Mouse (Mus musculus) B cell, adult 2 months (primary cell): ENCODE data around the gene Pola2.

Source experiments
- DNase-seq, 2 experiments: peaks; one replicate each; pipeline ENCODE4 v3.0.0; 2022

Gene Pola2

GRCm38 (mm10) chr19:5963883-5964562 is at the start of gene Pola2:
Gene Pola2 (minus strand): TSS chr19:5964202.
- peak; percentile 92 to 94 for DNase-seq

DNA sequence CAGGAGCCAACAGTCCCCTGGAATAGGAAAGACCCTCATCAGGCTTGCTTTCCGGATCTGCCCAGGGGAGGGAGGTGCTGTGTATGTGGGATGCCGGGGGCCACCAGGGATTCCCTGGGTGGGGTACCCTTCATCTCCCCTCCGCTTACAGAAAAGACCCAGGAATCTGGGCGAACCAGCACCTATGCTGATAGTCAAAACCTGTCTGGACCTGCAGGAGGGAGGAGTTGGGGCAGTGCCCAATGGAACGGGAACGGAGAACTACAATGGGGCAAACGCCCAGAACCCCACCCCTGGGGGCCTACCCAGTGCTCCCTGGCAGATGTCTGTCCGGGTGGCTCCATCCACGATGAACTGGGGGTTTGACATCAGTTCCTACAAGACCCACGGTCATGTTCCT is 49.7 kb upstream of the Pola2 start:
- DNase-seq = no peak

GRCm38 (mm10) chr19:6009137-6009536 is 45.1 kb upstream of the Pola2 start:
- no peak for DNase-seq

- DNase-seq = no peak
Measured at GRCm38 (mm10) chr19:6007013-6007412, 43.0 kb upstream of the Pola2 start.

DNA sequence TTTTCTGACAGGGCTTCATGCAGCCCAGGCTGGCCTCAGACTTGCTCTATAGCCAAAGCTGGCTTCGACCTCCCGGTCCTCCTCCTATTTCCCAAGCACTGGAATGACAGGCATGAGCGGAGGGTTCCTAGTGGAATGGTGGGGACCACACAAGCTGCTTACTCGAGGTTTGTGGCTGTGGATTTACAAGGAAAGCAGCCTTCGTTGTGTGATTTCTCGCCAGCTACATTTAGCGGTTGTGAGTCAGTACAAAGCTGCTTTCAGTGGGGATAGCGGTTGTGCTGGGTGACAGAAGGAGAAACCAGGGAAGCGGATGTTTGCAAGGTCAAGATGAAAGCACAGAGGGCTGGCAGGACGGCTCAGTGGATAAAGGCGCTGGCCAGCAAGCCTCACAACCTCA is 41.5 kb upstream of the Pola2 start:
- no peak for DNase-seq

DNA sequence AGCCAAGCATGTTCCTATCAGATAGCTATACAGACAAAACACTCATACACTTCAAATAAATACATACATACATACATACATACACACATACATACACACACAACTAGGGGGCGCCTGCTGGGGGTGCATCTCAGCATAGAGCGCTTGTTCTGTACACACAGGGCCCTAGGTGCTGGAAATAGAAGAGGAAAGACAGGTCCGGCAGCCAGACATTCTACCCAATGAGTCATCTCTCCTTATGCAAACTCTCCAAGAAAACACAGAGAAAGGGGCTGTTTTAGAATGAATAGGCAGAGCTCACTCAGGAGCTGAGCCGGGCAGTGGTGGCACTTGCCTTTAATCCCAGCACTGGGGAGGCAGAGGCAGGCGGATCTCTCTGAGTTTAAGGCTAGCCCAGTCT is 36.0 kb upstream of the Pola2 start:
- no peak for DNase-seq

GRCm38 (mm10) chr19:5998180-5998579 is 34.2 kb upstream of the Pola2 start:
- DNase-seq = no peak

DNA sequence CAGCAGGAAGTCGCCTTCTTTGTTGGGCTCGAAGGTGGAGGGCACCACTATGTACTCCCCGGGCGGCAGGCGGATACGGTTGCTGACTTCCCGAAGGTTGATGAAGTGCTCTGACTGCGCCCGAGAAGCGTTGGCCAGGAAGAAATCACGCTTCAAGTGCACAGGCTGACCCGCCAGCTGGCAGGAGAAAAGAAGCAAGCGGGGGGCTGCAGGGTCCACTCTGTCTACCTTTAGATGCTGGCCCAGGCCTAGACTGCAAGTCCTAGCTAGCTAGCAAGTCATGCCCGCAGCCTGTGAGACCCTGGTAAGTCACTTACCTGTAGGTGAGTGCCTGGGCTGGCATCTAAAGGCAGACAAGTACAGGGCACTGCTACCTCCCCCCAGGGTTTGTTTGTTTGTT is 30.7 kb upstream of the Pola2 start:
- DNase-seq = no peak

DNA sequence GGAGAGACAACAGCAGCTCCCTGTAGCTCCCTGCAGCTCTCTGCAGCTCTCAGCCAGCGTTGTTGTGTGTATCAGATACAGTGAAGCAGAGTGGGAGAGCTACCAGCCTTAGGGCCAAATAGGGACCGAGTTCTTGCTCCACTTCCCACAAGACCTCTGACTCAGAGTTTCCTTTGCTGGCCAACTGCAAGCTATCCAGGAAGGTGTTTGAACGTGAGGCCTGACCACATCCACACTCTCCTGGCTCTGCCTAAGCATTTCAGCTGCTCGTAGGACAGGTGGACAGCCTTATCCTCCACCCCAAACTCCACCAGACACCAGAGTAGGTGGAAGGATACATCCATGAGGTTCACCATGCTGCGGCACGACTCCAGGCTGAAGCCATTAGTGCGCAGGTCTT is 28.0 kb upstream of the Pola2 start:
- no peak for DNase-seq

DNA sequence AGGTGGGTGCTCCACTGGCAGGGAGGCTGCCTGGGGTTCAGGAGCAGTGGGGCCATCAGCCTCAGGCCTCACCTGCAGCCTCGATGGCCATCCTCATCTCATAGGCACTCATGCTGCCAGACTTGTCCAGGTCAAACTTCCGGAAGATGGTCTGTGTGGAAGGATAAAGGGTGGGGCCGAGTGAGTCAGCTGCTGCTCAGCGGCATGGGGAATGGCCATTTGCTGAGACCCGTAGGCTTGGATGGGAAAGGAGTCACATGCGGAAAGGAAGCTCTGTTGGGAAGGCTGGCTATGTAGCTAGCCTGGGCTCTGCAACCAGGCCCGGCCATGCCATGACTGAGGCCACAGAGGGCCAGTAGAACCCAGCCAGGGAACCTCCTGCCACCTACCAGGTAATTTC is 27.5 kb upstream of the Pola2 start:
- no peak for DNase-seq

DNA sequence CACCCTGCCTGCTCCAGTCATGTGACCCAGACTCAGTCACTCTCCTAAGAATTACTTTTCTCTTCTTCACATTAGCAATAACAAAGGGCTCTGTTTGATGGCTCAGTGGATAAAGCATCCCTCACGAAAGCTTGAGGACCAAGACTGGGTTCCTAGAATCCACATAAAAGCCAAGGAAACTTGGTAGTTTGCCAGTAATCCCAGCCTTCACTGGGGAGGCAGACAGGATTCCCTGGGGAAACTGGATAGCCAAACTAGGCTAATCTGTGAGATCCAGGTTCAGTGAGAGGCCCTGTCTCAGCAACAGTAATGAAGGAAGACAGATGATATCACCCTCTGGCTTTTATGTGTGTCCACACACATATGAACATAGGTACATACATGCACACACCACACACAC is 26.9 kb upstream of the Pola2 start:
- no peak for DNase-seq

DNA sequence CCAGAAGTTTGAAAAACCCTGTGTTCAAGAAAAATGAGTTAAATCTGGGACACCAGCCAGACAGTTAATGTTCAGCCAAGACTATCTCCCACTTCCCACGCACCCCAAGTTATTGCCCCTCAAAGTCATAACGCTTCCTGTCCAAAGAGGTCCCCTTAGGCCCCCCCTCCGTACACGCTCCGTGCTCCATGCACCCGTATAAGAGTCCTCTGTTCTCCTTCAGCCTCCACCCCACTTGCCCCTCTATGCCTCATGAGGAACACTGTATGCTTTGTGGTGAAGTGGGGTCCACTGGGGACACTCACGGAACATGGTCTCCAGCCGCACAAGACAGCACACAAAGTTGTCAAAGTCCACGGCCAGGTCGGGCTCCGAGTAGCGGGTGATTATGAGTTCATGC is 26.0 kb upstream of the Pola2 start:
- no peak for DNase-seq

DNA sequence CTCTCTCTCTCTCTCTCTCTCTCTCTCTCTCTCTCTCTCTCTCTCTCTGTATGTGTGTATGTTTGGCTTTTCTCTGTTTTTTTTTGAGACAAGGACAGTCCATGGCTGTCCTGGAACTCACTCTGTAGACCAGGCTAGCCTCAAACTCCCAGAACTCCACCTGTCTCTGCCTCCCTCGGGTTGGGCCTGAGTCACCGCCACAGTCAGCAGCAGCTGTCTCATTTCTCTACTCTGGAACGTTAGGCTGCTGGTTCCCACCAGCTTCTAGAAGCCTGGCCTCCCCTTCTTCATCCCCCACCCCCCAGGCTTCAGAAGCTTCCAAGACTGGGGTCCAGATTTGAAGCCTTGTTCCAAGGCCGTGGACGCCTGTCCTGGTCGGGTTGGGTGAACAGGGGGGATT is 25.6 kb upstream of the Pola2 start:
- DNase-seq = no peak

- peak; percentile 73 to 76 for DNase-seq
Measured at GRCm38 (mm10) chr19:5988815-5989452, 24.9 kb upstream of the Pola2 start.

- peak; percentile 31 to 34 for DNase-seq
Measured at GRCm38 (mm10) chr19:5988027-5988814, 24.2 kb upstream of the Pola2 start.

DNA sequence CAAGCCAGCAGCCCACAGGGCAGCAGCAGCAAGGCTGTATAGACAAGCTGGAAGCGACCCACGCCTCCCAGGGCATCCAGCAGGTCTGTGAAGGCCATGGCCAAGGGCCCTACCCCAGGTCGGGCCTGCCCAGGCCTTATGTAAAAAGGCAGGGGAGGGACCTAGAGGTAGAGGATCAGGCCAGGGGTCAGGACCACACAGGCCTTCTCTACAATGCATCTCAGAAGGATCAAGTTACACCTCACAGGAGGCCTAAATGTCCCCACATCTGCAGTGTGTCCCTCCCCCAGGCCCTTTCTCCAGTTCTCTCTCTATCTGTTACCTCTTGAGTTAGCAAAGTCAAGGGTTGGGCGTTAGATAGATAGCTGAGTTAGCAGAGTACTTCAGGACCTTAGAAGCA is 22.0 kb upstream of the Pola2 start, which contains the start of gene Slc22a20:
Gene Slc22a20, minus strand, starts transcription at position 101 of the 400 bp plus-strand sequence.
- DNase-seq = no peak

DNA sequence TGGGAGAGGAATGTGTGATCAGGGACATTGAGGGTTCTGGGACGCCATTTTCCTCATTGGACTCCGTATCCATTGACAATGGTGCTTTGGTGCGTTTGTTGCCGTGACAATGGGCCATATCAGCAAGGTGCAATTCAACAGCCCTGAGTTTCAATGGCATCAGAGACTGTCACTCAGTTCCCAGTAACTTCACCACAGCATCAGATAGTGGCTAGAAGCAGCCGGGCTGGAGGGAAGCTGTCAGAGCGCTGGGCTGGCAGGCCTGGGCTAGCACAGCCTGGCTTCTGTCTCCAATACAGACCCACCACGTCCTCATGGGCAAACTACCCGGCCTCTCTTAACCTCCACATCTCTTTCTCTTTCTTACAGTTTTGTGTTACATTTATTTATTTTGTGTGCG is 16.5 kb upstream of the Pola2 start:
- no peak for DNase-seq

- no peak for DNase-seq
Measured at GRCm38 (mm10) chr19:5977717-5978116, 13.7 kb upstream of the Pola2 start.

- no peak for DNase-seq
Measured at GRCm38 (mm10) chr19:5975676-5976075, 11.7 kb upstream of the Pola2 start.

DNA sequence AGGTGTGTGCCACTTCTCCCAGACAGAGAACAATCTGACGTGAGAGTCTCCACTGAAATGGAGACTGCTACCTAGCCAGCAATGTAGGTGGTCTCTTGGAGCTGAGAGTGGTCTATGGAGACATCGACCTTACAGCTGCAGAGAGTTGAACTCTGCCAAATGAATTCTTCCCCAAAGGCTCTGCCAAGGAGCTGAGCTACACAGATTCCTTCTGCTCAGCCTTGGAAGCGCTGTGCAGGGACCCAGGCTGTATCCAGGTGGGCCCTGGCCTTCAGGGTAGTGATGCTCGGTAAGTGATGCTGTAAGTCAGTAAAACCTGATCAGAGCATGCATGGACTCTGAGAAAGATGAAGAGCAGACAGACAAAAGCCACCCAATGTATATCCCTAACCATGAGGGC is 11.1 kb upstream of the Pola2 start:
- DNase-seq = no peak

GRCm38 (mm10) chr19:5967664-5968063 is 3.7 kb upstream of the Pola2 start:
- DNase-seq = no peak

- no peak for DNase-seq
Measured at GRCm38 (mm10) chr19:5966786-5967185, 2.8 kb upstream of the Pola2 start.

DNA sequence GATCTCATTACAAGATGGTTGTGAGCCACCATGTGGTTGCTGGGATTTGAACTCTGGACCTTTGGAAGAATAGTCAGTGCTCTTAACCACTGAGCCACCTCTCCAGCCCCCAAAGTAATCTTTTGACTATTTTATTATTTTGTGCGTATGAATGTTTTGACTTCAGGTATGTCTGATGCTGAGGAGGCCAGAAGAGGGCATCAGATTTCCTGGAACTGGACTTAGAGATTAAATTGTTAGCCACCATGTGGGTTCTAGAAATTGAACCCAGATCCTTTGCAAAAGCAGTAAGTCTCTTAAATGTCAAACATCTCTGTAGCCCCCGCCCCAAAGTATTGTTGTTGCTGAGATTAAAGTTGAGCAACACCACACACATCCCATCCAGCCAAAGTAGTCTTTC is 1.9 kb upstream of the Pola2 start:
- DNase-seq = no peak

GRCm38 (mm10) chr19:5965280-5965679 is 1.3 kb upstream of the Pola2 start:
- DNase-seq = peak; percentile 83
